Mouse (Mus musculus) kidney, postnatal 10 days (tissue): ENCODE results near the gene Hic2.

Experiments
- DNase-seq: peaks from one replicate; pipeline ENCODE4 v3.0.0; 2021; ENCODE audit warnings: mixed read lengths

Hic2 gene

DNA sequence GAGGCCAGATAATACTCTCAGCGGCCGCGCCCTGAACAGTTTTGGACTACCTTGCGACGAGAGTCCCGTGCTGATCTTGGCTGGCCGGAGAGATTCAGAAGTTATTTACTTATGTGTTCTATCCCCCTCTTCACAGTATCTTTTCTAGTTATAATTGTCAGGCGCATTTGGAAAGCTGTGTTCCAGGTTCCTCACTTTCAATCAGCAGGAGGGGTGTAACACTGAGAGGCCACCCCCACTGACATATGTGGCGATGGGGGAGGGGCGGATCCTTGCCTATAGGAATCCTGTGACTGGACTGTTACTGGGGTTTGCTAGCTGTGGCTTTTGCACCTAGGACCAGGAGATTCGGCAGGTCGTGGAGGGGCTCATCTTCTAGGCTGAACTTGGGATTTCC lies 1.1 kb downstream of the Hic2 start:
- peak; percentile 44 for DNase-seq

DNA sequence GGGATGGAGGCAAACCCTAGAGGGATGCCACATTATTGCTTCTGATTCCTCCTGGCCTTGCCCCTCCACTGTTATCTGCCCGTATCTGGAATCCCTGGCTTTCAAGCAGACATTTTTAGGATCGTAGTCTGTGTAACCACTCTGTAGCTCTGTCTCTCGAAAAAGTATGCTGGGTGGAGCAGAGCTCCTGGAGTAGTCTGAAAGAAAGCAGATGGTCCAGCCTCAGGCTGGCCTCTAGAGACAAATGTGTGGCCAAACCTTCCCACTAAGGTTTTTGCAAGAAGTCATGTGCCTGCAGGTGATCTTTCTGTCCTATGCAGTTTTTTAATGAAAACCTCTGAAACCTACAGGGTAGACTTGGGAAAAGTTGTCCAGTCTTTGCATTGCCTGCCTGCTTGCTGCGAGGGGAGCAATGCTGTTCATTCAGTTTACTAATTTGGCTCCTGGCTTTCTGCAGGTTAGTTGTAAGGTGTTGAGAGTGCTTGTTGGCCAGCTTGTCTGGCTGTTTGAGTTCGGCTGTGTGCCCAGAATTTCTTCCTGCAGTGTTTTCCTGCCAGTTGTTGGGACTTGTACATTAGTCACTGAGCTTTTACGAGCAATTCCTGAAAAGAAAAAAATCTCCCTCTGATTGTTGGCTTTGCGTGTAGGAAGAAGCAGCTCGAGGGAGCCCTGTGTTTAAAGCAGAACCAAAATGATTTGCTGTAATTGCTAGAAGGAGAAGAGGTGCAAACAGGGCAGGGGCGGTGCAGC lies 1.7 kb downstream of the Hic2 start:
- DNase-seq = peak; percentile 48

DNA sequence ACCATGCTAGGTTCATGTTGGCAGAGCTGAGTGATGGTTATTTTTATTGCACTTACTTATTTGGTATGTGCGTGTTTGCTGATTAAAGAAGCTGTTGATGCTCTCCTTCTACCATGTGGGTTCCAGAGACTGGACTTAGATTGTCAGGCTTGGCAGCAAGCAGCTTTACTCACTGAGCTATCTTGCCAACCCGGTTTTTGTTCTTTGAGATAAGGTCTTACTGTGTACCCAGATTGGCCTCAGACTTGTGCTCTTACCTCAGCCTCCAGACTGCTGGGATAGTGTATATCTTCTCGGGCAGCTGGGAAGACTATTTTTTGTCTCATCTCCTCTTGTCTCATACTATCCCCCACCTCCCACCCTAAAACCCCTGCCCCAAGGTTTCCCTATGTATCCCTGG lies 4.3 kb downstream of the Hic2 start:
- no peak for DNase-seq

DNA sequence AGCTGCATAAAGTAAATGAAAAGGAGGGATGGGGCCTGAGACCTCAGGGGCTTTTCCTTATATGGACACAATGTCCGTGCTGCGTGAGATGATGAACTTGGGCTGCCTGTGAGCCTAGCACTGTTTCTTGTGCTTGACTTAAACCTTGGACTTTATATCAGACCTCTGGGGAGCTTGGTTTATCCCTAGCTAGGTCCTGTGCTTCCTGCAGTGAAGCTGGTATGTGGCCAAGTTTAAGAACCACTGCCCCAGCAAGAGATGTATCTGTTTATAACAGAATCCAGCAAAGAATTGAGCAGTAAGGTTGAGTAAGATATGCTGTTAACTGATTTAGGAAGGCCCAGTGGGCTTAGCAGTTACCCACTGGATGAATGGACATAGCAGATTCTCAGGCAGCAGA lies 6.0 kb downstream of the Hic2 start:
- DNase-seq = no peak

DNA sequence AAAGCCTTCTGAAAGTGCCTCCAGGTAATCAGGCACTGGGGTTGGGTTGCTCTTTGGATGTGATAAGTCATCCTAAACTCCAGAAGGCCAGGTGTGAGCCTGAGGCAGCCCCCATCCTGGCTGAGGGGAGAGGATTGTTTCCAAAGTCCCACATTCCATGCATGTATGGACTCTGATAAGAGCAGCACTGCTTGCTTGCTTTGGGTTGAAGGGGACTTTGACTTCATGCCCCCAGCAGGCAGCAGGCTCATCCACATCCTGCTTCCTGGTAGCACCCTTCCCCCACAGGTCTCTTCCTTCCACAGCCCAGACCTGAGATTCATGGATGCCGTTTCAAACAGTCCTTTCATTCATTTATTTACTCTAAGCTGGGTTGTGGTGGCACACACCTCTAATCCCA lies 10.4 kb downstream of the Hic2 start:
- no peak for DNase-seq

DNA sequence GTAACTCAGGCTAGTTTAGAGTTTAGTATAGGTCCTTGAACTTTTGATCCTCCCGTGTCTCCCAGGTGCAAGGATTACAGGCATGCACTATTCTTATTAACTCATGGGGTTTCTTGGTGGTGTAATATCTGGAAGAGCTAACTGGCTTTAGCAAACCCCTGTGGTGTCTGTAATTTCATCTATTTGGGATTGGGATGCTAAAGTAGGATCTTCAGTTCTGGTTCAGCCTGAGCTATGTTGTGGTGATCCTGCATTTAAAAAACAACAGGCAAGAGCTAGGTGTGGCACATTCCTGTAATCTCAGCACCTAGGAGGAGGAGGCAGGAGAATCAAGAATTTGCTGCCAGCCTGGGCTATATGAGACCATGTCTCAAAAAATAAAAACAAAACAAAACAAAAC lies 11.6 kb downstream of the Hic2 start:
- DNase-seq = no peak

DNA sequence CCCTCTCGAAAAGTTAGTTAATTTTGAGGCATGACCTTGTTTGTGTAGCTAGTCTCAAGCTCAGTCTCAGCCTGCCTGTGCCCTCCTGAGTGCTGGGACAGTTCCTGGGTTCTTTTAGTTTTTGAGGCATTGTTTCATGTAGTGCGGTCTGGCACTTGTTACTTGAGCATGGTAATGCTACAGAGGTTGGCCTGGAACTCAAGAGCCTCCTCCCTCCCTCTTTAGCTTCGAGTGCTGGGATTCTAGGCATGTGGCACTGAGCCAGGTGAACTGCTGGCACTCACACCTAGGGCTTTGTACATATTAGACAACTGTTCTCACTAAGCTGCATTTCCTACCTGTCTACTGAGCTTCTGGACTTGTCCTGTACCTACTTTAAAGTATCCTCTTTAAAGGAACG lies 14.4 kb downstream of the Hic2 start:
- DNase-seq = peak; percentile 75

DNA sequence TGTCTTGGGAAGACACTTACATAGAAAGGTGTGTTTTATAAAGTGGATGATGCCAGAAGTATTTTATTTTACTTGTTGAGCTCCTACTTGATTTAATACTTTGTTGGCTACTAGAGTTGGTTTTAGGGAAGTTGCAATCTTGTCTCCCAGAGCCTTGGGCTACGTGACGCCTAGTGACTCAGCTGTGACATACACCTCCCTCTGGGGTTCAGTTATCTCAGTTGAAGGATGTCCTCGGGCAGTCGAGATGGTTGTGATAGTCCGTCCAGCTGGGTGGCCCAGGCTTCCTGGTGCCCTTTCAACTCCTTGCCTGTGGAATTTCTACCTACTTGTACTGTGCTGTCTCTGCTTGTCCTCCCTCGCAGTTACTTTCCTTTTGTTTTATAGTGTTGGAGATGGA lies 15.8 kb downstream of the Hic2 start:
- no peak for DNase-seq

DNA sequence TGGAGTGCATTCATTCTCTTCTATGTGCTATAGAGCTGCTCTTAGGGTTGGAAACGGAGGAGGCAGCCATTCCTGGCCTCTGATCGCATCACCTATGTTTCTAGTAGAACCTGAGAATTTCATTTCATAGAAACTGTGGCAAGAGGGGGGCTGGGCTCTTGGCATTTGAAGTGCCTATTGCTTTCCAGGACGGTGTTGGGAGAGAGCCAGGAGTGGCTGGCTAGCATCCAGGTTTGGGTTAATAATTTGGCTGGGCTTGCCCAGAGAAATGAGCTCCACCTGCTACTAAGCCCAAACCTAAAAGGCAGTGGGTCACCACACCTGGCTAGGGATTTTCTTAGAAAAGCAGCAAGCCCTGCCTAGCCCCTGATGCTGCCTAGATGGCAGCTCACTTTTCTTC lies 18.2 kb downstream of the Hic2 start:
- DNase-seq = peak; percentile 91

DNA sequence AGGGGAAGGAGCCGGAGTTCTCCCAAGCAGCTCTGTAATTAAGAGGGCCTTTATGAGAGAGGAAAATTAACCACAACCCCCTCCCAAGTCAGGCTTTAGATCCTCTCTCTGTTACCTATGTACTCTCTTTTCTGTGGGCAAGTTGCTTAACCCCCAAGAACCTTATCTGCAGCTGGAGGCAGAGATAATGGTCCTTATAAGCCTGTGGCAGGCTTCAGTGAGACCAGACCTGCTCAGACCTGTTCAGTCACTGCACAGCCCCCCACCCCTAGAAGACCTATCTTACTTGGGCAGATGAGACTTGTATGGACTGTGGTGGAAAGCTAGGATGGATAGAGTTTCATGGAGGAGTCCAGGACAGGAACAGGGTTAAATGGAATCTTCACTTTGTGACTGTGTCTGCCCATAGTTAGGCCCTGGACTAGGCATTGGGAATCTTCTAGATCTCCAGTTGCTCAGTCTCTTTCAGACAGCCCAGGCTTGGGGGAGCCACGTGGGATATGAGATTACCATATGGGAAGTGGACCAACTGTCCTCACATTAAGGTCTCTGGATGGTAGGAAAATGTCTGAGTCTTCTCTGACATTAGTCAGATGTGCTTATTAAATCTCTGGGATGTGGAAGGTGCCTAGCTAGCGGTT lies 18.8 kb downstream of the Hic2 start:
- no peak for DNase-seq

DNA sequence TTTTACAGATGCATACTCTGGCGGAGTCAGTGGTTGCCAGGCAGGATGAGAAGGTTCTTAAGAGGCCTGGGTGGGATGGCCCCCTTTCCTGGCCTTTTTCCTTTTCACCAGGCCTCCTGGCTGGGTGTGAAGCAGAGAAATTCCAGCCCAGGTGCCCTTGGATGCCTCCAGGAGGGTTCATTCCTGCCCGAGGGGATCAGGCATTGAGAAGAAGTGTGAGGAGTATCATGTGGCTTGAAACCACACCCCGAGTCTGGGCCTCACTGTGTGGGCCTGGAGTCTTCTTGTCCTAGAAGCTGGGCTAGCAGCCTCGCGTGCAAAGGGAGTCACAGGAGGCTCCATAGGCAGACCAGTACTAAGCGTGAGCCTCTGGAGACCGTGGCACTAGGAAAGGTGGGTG lies 19.5 kb downstream of the Hic2 start:
- DNase-seq = no peak

DNA sequence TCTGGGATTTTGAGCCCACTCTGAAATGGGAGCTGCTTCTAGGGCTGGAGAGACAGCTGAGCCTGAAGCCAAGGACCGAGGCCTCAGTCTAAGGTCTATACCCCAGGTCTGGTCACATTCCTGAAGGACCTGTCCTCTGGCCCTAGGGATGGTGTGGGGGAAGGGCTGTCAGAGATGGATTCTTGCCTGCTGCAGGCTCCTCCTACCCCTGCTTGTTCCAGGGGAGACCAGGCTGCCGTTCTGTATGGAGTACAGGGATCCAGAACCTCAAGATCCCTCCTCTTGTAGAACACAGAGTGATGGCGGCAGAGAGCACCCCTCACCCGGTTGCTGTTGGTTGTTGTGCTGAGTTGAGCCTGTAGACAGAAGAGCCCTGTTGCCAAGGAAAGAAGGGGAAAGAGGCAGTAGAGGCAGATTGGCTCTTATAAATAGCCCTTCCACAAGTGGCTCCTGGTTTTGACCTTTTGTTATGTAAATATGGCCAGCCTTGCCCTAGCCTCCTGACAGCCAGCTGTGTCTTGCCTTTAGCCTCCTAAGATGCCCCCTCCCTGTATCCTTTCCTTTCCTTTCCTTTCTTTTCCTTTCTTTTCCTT lies 20.7 kb downstream of the Hic2 start:
- peak; percentile 39 for DNase-seq

DNA sequence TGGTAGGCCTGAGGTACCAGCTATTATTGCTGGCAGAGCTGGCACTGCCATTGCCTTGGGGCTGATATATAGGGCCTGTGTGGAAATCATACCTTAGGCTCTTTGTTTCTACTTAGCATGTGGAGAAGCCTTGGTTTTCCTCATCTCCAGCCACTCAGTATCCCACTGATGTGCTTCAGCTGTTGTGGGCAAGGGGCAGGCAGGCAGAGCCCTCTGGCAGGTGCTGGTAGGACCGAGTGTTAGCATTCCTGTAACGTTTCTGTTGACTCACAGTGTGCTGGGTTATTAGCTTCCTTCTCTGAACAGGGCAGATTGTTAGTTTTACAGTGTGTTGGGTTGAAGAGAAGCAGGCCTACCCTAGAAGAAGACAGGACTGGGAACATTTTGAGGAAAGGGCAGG lies 21.9 kb downstream of the Hic2 start:
- no peak for DNase-seq

DNA sequence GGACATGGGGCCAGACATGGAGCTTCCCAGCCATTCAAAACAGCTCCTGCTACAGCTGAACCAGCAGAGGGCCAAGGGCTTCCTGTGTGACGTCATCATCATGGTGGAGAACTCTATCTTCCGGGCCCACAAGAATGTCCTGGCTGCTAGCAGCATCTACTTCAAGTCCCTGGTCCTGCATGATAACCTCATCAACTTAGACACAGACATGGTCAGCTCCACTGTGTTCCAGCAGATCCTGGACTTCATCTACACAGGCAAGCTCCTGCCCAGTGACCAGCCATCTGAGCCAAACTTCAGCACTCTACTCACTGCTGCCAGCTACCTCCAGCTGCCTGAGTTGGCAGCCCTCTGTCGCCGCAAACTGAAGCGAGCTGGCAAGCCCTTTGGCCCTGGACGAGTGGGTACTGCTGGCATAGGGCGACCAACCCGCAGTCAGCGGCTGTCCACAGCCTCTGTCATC lies 24.0 kb downstream of the Hic2 start:
- DNase-seq = no peak

DNA sequence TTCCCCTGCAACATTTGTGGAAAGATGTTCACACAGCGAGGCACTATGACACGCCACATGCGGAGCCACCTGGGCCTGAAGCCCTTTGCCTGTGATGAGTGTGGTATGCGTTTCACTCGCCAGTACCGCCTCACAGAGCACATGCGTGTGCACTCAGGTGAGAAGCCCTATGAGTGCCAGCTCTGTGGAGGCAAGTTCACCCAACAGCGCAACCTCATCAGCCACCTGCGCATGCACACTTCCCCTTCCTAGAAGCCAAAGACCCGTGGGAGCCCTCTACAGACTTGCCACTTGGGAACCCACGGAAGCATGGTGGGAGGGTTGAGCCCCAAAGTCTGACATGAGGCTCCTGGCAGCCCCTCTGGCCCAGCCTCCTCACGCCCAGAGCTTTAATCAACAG lies 25.5 kb downstream of the Hic2 start:
- DNase-seq = no peak

DNA sequence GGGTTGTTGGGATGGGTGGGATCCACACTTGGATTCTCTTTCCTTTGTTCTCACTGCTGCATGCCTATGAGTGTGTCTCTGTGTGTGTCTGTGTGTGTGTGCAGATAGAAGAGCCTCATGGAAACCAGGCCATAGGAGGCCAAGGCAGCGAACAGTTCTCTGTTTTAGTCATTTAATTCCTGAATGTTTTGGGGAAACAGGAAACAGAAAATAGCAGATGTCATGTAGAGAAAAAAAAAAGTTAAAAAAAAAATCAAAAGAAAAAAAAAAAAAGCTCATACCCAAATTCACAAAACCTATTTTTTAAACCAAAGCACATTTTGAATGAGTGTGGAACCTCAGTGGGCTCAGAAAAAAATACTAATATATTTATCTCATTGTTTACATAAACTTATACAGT lies 28.0 kb downstream of the Hic2 start:
- no peak for DNase-seq

DNA sequence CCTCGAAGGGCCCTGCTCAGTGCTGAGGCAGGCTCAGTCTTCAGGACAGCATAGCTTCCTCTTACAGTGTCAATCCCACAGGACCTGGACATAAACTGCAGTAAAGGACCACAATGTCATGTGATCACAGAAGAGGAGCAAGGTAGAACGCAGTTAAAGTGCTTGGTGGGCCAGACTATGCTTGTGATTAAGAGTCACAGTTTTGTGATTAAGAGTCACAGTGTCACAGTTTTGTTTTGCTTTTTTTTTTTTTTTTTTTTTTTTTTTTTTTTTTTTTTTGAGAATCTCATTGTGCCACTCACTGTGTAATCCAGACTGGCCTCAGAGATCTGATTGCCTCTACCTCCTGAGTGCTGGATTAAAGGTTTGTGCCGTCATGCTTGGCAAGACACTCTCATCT lies 32.7 kb downstream of the Hic2 start:
- no peak for DNase-seq

DNA sequence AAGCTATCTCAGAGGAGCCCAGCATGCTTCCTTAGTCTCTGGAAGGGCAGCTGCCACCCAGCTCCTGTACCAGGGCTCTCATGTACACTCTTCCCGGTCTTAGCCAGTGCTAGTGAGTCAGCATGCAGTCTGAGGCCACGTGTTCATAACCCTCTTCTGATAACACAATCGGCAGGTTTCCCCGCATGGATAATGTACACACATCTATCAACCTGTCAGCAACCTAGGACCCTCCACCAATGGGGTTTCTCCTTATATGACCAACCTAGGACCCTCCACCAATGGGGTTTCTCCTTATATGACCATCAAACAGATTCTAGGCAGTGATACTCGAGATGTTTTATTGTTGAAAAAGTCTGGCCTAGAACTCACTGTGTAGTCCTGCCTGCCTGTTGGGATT lies 34.6 kb downstream of the Hic2 start:
- DNase-seq = no peak

DNA sequence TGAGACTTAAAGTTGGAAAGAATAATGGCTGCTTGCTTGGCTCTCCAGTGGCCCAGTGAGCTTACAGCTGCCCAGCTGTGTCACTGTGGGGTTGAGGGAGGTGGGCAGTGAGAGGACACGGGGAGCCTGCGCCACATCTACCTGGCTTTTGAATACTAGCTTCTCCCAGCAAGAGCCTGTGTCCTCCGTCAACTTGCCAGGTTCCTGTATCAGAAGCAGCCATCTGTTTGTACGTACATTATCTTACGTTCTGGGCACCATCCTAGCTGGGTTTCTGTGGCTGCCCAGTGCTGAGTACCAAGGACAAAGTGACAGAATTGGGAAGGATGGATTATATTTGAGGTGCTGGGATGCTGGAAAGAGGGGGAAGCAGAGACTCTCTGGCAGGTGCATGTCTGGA lies 36.5 kb downstream of the Hic2 start:
- DNase-seq = no peak

DNA sequence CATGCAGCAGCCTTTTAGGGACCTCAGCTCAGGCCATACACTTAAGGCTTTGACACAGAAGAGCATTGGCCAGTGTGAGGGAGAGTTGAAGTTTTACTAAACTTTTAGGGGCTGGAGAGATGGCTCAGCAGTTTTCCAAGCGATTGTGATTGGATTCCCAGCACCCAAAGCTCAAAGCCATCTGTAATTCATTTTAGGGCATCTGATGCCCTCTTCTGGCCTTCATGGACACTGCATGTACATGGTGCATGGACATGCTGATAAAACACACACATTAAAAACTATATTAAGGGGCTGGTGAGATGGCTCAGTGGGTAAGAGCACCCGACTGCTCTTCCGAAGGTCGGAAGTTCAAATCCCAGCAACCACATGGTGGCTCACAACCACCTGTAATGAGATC lies 37.8 kb downstream of the Hic2 start:
- peak; percentile 71 for DNase-seq

DNA sequence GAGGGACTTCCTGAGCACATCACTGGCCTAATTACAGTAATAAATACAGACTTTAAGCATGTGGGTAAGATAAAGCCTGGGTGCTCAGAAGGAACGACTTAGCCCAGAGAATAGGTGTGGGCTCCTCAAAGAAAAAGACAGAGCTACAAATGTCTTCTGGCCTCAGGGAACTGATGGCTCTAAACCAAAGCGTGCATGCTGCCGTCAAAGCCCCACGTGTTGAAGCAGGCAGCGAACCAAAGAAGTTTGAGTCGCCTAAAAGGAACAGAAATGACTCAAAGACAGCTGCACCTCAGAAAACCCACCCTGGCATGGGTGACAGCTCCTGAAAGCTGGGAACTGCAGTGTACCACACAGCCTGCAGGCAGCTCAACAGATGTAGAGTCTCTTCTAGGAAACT lies 38.5 kb downstream of the Hic2 start:
- no peak for DNase-seq

DNA sequence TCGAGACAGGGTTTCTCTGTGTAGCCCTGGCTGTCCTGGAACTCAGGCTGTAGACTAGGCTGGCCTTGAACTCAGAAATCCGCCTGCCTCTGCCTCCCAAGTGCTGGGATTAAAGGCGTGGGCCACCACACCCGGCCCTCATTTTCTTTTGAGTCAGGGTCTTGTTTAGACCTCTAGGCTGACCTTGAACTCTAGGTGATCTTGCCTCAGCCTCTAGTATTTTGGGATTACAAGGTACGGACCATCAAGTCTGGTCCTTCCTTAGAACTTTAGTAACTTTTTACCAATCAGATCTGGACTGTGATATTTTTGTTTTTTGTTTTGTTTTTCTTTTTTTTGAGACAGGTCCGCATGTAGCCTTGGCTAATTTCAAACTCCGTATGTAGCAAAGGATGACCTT lies 42.3 kb downstream of the Hic2 start, which contains the start of gene Tmem191c:
TSS of gene Tmem191c (plus strand) at position 357 of the 400 bp plus-strand sequence.
- DNase-seq = no peak

DNA sequence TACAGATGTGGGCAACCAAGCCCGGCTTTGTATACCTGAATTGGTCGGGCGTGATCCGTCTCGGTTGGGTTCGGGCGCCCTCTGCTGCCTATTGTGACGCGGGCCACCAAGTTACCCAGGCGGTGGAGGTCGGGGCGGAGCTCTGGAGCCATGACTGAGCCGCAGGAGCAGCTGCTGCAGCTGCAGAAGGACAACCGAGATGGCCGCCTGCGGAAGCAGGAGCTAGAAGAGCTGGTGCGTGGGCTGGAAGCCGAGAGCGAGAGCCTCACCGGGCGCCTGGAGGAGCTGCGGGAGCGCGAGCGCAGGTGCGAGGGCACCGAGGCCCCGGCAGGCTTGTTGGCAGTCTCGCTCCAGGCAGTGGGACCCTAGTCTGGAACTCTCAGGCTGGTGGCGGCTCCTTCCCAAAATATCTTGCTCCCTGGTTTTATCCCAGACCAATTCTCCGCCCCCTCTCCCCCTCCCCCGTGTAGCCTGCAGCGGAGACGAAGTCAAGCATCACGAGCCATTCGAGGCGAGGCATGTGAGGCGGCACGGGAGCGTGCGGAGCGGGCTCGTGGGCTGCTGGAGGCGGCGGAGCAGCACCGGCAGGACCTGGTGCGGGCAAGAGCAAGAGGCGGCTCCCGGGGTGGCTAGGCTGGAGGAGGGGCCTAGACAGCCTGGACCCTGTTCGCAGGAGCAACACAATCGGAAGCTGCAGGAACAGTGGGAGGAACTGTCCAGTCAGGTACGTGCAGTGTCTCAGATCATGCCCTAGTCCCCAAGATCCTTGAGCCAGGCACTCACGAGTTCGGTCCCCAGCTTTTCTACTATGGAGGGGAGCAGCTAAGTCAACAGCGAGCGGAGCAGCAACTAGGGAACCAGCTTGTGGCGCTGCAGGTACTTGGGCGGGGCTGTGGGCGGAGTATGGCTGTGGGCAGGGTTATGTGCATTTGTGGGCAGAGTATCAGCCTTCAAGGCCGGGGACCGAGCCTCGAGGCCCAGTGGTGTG lies 43.1 kb downstream of the Hic2 start:
- DNase-seq = peak; percentile 97
